Mouse (Mus musculus): ENCODE data around the gene Wdfy2.
A peak's percentile ranks its signal among the peaks of the same experiment; 100 is the strongest.
"Not testable (repeated sequence)": the region's sequence is repeated elsewhere in the genome, so short reads cannot be mapped to it uniquely, and the experiment has no call there.

Gene Wdfy2

GRCm38 (mm10) chr14:62837641-62838252 lies at the start of gene Wdfy2:
TSS of gene Wdfy2 (plus strand) at chr14:62837678.
- no peak for DNase-seq (ENCODE audit: low spot score in 2 of 2)

DNA sequence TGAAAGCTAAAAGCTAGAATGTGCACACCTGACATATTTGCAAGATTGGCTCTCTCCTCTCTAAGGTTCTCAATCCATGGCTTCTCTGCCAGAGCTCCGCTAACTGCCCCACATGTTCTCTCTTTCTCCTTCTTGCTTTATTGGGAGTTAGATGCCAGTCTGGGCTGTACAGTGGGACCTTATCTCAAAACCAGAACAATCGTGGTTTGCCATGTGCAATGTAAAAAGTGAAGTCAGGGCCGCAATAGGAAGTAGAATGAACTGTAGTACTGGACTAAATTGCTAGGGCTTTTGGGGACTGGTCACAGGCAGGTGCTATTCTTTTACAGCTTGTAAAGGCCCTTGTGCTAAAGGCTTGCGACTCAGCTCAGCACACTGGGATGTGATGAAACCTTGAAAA lies 48.2 kb upstream of the Wdfy2 start:
- DNase-seq (ENCODE audit: low spot score in 2 of 2), result no peak

DNA sequence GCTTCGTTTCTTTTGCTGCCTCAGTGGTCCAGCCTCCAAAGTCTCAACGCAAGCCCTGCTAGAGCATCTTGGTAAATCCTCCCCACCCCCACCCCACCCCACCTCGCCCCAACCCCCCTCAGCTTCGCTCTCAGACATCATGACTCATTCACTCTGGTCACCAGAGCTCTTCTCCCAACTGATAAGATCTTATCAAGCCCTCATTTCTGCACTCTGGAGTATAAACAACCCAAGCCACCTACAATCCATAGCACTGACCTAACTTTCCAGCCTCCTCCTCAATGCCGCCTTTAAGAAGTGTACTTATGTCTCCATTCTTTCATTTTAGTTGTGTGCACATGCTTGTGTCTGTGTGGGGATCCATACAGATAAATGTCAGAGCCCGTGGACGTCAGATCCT lies 41.8 kb upstream of the Wdfy2 start:
- DNase-seq (ENCODE audit: low spot score in 2 of 2), result no peak

DNA sequence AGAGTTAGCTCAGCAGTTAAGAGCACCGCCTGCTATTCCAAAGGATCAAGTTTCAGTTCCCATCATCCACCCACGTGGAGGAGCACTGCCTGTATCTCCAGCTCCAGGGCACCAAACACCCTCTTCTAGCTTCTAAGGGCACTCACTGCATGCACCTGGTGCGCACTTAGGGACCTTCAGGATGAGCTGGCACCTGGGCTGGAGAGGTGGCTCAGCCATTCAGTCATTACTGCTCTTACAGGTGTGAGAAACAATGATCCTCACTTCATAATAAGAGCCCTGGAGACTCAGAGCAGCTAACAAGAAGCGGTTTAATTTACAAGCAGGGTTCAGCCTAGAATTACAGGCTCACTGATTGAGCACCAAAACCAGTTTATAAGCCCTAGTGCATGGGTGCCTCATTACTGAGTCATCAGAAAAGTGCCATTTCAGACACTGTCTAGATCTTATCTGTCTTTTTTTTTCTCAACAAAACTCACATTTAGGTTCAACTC lies 38.8 kb upstream of the Wdfy2 start:
- no peak for DNase-seq (ENCODE audit: low spot score in 2 of 2)

DNA sequence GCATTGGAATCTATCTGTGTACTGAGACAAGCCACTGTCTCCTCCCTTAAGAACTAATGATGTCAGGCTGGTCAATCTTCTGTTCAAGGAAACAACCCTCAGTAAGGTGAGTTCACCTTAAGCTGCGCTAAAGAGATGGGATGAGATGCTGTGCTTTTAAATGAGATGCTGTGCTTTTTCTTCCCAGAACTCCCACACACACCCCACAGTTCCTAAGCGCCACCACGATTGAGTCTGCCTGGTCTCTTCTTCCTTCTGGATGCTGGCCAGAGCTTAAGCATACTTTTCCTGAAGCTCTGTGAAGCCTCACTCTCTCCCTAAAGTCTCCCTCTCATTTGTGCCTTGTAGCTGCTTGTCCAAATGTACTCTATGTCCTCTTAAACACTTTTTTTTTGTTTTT lies 36.7 kb upstream of the Wdfy2 start:
- no peak for DNase-seq (ENCODE audit: low spot score in 2 of 2)

GRCm38 (mm10) chr14:62803204-62803603 lies 34.3 kb upstream of the Wdfy2 start:
- DNase-seq (ENCODE audit: low spot score in 2 of 2), result no peak

DNA sequence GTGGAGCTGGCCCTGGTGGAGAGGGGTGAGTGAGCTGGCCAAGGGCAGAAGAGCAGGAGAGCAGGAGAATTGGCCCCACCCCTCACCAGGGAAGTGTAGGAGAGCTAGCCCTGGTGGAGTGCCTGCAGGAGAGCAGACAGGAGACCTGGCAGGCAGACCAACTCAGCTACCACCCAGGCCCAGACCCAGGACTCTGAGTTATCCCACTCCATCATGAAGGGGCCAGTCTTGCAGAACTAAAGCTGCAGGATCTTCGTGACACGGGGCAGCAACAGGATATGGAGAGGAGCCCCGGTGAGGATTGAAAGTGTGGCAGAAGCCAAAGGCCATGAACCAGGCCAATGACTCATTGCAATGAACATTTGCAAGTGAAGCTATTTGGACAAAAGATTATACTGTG lies 30.6 kb upstream of the Wdfy2 start:
- no peak for DNase-seq (ENCODE audit: low spot score in 2 of 2)

GRCm38 (mm10) chr14:62808661-62809523 lies 28.6 kb upstream of the Wdfy2 start:
- DNase-seq (ENCODE audit: low spot score in 2 of 2), result peak; percentile 10 to 35

DNA sequence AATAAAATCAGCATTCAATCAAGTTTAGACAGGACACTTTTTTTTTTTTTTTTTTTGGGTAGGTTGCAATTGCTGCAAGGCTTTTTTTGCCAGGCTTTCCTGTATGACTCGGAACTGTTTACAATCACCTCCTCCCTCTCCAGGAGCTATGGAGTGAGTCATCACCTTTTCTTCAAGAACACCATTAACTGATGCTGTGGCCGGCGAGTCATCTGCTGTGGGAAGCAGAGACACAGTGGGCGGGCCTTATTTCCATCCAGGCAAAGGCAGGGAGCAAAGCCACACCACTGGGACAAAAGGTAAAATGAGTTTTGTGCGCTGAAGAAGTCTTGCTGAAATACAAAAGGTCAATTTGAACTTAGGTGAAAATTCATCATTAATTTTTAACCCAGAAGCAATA lies 24.7 kb upstream of the Wdfy2 start:
- no peak for DNase-seq (ENCODE audit: low spot score in 2 of 2)

- DNase-seq (ENCODE audit: low spot score in 2 of 2), result no peak
Observed at GRCm38 (mm10) chr14:62814567-62814966, 22.9 kb upstream of the Wdfy2 start.

DNA sequence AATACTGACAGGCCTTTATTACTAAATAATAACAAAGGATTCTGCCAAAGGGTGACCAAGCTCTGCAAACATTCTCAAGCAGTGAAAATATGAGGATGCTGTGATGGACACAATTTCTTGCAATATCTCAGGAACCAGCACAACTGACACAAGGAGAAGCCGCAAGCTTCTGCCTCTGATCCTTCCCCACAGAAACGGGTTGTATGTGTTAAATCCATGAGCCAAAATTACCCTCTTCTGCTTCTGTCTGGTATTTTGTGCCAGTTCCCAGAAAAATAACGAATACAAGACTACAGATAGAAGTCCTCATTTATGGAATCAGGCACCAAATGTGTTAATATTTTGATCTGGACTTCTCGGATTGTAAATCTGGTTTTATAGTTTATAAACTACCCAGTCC lies 20.7 kb upstream of the Wdfy2 start:
- no peak for DNase-seq (ENCODE audit: low spot score in 2 of 2)

- no peak for DNase-seq (ENCODE audit: low spot score in 2 of 2)
Observed at GRCm38 (mm10) chr14:62825575-62826332, 11.7 kb upstream of the Wdfy2 start.

DNA sequence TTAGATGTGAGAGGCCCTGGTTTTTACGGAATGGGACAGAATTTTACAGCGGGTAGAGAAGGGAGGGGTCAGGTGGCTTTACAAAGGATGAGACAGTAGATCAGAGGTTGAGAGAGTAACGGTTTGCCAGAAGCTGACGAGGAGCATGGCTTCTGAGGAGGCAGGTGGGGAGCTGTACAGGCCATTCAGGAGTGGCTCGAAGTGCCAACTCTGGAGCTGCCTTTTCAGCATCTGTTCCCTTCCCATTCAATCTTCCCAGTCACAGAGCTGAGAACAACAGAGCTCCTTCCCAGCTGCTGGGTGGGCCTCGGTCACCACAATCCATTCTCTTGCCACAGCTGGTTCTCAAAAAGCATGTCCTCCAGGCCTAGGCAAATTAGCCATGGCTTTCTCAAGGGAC lies 8.2 kb upstream of the Wdfy2 start:
- no peak for DNase-seq (ENCODE audit: low spot score in 2 of 2)

GRCm38 (mm10) chr14:62831691-62832275 lies 5.7 kb upstream of the Wdfy2 start:
- no peak for DNase-seq (ENCODE audit: low spot score in 2 of 2)

GRCm38 (mm10) chr14:62833036-62833435 lies 4.4 kb upstream of the Wdfy2 start:
- no peak for DNase-seq (ENCODE audit: low spot score in 2 of 2)

DNA sequence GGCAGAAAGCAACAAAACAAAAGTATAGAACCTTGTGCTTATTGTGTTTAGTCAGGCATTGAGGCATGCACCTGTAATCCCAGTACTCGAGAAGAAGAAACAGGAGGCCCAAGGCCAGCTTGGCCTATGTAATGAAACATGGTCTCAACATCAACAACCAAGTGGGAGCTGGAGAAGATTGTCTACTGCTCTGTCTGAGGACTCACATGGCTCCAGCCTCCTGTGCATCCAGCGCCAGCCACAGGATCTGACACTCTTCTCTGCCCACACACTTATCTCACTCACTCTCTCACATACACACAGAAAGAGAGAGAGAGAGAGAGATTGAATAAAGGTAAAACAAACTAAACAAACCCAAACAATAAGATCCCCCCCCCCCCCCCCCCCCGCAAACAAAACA lies 3.9 kb upstream of the Wdfy2 start:
- DNase-seq (ENCODE audit: low spot score in 2 of 2), result no peak

DNA sequence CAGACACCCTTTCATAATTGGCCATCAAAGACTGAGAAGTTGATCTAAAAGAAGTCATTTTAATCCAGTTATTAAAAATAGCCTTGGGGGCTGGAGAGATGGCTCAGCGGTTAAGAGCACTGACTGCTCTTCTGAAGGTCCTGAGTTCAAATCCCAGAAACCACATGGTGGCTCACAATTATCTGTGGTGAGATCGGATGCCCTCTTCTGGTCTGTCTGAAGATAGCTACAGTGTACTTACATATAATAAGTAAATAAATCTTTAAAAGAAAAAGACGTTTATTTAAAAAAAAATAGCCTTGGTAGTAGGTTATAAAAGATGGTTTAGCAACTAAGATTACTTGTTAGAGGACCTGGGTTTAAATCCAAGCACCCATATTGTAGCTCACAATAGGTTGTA lies 1.7 kb upstream of the Wdfy2 start:
- DNase-seq (ENCODE audit: low spot score in 2 of 2), result not testable (repeated sequence)

GRCm38 (mm10) chr14:62836926-62837640 lies 395 bp upstream of the Wdfy2 start:
- peak; percentile 98 for DNase-seq (ENCODE audit: low spot score in 2 of 2)

GRCm38 (mm10) chr14:62838336-62838735 lies 858 bp downstream of the Wdfy2 start:
- DNase-seq (ENCODE audit: low spot score in 2 of 2), result no peak

GRCm38 (mm10) chr14:62841726-62842125 lies 4.2 kb downstream of the Wdfy2 start:
- DNase-seq (ENCODE audit: low spot score in 2 of 2), result no peak

DNA sequence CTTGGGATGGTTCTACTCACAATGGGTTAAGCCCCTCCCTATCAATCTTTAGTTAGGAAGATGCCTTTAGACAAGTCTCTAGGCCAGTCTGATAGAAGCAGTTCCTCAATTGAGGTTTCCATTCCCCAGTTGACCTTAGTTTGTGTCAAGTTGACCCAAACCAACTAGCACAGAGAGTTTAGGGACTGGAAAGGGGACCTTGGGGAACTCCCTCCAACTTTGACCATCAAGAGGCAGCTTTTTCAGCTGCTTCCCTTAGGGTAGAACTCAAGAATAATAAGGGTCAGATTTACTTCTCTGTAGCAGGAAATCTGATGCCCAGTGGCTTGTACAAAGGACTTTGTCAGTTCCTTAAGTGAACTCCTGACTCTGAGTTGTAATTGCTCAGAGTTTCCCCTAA lies 5.0 kb downstream of the Wdfy2 start:
- peak in 1 of 2 experiments; percentile 11 for DNase-seq (ENCODE audit: low spot score in 2 of 2)
